Mouse (Mus musculus): ENCODE results near the gene Myo6. TPM values are rescaled to one million over a fixed set of nuclear protein-coding genes. Genes with fewer than 3 reads are reported as not detected.

Myo6 gene
- polyA plus RNA-seq, 1 experiment from 2014 or later, result 8.8 TPM

DNA sequence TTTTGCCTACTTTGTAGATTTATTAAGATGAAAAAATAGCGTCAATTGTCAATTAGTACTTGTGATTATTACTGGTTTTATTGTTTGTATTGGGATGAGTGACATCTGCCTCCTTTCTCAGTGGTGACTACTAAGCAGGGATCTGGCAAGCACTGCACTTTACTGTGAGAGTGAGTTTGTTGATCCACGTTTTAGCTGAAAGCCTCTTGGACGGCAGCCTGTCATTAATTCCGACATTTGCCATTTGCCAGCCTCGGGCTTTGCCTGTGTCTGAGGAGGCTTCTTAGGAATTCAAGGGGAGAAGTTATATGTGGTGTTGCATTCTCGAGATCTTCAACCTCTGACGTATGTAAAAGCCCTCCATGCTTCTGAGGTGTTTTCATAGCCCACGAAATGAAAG is 168.6 kb downstream of the Myo6 start:
- H3K9me3 ChIP-seq, result no peaks in the 10 kb centered on the region
- H3K4me1 ChIP-seq (replicated peaks), result peaks cover 8% of the 10 kb centered on the region; the same call in 1 of the 2 replicates
- DNase-seq (ENCODE audit: low spot score), result no peak
- peaks cover 8% of the 10 kb centered on the region; the same call in 1 of the 2 replicates for H3K27me3 ChIP-seq (ENCODE audit: insufficient read depth, poor library complexity, severe bottlenecking)
- H3K4me3 ChIP-seq, result no peak overlapping the region
- H3K36me3 ChIP-seq, result no peaks in the 10 kb centered on the region
- WGBS, result 65% methylated on average over 8 of the region's 8 CpGs
- no peak overlapping the region for H3K27ac ChIP-seq

DNA sequence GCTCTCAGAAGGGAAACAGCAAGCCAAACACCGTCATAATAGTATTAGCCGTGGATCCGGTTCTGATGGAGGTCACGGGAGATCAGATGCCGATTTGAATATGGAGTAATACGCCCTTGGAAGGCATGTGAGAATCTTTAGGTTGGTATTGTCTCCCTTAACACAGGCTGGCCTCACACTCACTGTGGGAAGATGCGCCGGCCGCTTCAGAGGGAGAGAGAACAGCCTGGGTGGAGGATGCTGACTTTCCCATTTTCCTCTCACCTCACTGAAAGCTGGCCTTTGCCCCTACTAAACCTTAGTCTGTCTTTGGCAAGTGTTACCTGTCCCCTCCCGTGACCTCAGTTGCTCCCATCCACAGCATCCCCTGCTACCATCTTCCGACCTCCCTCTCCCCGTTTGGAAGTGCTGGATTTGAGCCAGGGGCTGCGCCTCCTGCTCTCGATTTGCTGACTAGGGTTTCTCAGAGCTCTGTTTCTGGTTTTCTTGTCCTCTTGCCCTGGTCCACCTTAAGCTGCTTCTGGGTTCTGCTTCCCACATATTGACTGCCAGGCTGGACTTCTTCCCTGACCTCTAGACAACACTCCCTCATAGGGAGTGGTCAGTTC is 169.3 kb downstream of the Myo6 start:
- Histone ChIP-seq H3K27ac (no peak overlapping the region), H3K4me1 (replicated peaks) (peaks cover 8% of the 10 kb centered on the region; the same call in 1 of the 2 replicates), H3K27me3 (ENCODE audit: insufficient read depth, poor library complexity, severe bottlenecking) (peaks cover 8% of the 10 kb centered on the region; the same call in 1 of the 2 replicates), H3K9me3 (no peaks in the 10 kb centered on the region), H3K36me3 (no peaks in the 10 kb centered on the region), H3K4me3 (no peak overlapping the region)
- WGBS, result 64% methylated on average over 14 of the region's 14 CpGs
- no peak for DNase-seq (ENCODE audit: low spot score)

DNA sequence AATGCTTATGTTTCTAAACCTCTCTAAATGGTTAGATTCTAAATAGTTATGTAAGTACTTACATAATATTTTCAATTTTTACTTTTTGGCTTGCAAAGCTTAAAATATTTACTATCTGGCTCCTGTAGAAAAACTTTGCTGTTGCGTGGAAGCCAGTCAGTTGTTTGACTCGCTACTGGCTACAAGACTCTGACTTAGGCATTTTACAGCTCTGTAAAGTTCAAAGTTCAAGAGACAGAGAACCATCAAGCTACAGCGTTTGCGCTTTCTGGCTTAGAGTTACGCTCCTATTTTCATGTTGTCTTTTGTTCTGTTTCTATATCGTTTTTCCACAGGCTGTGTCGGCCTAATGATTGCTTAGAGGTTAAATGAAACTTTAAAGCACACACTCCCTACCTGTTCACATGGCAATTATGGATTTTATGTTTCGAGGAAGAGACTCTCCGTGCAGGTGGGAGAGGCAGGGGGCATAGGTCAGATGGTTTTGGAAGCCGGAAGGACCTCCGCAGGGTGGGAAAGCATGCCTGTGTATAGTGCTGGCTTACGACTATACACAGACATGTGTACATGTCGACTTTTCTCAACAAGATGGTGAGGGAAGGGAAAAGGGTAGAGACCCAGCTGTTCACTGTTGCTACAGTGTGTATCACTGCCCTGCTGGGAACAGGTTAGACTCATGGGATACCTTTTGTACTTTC is 171.0 kb downstream of the Myo6 start:
- no peak overlapping the region for H3K4me3 ChIP-seq
- peaks cover 8% of the 10 kb centered on the region; the same call in 1 of the 2 replicates for H3K4me1 ChIP-seq (replicated peaks)
- no peak for DNase-seq (ENCODE audit: low spot score)
- H3K27ac ChIP-seq, result no peak overlapping the region
- no peaks in the 10 kb centered on the region for H3K9me3 ChIP-seq
- H3K27me3 ChIP-seq (ENCODE audit: insufficient read depth, poor library complexity, severe bottlenecking), result peaks cover 8% of the 10 kb centered on the region; the same call in 1 of the 2 replicates
- 87% methylated on average over 13 of the region's 13 CpGs for WGBS
- H3K36me3 ChIP-seq, result no peaks in the 10 kb centered on the region

DNA sequence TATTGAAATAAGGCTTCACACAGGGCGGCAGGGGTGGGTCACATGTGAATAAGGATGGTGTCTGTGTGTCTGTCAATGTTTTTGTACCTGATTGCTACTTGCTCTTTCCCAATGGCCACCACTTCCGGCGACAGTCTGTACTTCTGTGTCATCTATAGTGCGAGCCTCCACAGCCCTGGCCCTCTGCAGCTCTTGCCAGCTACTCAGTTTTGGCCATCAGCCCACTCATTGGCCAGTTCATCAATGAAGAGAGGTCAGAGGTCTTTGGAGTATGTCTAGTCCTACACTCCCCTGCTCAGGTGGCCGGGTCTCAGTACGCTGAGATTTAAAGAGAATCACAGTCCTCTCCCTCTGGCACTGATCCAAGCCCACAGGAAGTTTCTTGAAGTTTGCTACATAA is 173.2 kb downstream of the Myo6 start:
- Histone ChIP-seq H3K27ac (no peak overlapping the region), H3K36me3 (no peaks in the 10 kb centered on the region), H3K4me3 (no peak overlapping the region), H3K27me3 (ENCODE audit: insufficient read depth, poor library complexity, severe bottlenecking) (0 out of 2 replicates have a peak, but pooled peaks cover 3% of the 10 kb centered on the region), H3K9me3 (no peaks in the 10 kb centered on the region), H3K4me1 (replicated peaks) (peaks cover 3% of the 10 kb centered on the region; the same call in 1 of the 2 replicates)
- DNase-seq (ENCODE audit: low spot score), result no peak
- 94% methylated on average over 6 of the region's 6 CpGs for WGBS

DNA sequence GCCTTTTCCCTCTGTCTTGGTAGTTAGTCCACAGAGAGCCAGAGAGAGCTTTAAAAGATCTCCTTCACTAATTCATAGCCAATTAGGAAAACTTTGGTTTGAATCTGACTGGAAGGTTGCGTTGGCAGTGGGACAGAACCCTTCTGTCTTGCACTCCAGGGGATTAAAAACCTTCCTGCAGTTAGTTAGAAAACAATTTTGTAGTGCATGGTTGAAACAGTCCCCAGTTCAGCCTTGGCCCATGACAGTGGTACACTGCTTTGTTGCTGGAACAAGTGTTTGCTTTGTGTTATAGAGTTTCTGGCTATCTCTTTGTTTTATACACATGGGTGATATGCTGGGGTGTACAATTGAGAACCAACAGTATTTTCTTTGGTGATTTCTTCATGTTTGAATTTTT is 176.1 kb downstream of the Myo6 start:
- DNase-seq (ENCODE audit: low spot score), result no peak
- 74% methylated on average over 1 of the region's 1 CpGs for WGBS
- no peaks in the 10 kb centered on the region for H3K36me3 ChIP-seq
- H3K4me1 ChIP-seq (replicated peaks), result no peaks in the 10 kb centered on the region
- H3K4me3 ChIP-seq, result no peak overlapping the region
- H3K27ac ChIP-seq, result no peak overlapping the region
- H3K9me3 ChIP-seq, result no peaks in the 10 kb centered on the region
- H3K27me3 ChIP-seq (ENCODE audit: insufficient read depth, poor library complexity, severe bottlenecking), result no peaks in the 10 kb centered on the region

DNA sequence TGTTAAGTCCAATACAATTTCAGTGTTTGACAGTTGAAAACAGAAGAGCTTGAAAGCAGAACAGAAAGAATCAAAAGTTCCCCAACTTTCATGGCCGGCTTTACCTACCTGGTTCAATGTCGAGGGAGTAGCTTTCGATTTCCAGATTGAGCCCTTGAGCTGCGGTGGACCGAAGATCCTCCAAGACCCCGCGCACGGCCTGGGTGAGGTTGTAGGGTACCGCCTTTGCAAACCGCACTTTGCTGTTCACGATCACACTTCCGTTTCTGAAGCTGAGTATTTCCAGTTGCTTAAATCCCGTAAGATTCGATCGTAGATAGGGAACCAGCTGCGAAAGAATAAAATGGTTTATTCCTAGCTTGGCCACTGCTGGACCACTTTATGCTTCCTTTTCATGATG is 176.9 kb downstream of the Myo6 start:
- 99% methylated on average over 16 of the region's 16 CpGs for WGBS
- DNase-seq (ENCODE audit: low spot score), result no peak
- Histone ChIP-seq H3K27me3 (ENCODE audit: insufficient read depth, poor library complexity, severe bottlenecking) (no peaks in the 10 kb centered on the region), H3K27ac (no peak overlapping the region), H3K4me1 (replicated peaks) (no peaks in the 10 kb centered on the region), H3K36me3 (no peaks in the 10 kb centered on the region), H3K9me3 (no peaks in the 10 kb centered on the region), H3K4me3 (no peak overlapping the region)

DNA sequence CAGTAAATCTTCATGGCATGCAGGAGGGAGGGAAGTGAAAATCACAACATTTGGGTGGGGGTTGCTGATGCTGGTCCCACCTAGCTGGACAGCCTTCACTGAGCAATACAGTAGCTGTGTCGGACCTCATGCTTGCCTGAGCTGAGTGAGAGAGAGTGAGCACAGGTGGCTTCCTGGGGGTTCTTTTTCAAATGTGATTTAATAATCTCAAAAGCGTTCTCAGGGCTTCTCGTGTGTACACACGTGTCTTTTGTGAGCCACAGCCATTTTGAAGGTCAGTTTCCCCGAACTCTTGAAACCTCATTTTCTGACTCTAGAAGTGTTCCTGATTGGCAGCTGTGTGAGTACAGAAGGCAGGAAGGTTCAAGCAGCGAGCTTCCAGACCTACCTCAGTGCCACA is 177.7 kb downstream of the Myo6 start:
- Histone ChIP-seq H3K4me1 (replicated peaks) (no peaks in the 10 kb centered on the region), H3K9me3 (no peaks in the 10 kb centered on the region), H3K4me3 (no peak overlapping the region), H3K27ac (no peak overlapping the region), H3K36me3 (no peaks in the 10 kb centered on the region), H3K27me3 (ENCODE audit: insufficient read depth, poor library complexity, severe bottlenecking) (no peaks in the 10 kb centered on the region)
- WGBS, result 90% methylated on average over 6 of the region's 6 CpGs
- no peak for DNase-seq (ENCODE audit: low spot score)

DNA sequence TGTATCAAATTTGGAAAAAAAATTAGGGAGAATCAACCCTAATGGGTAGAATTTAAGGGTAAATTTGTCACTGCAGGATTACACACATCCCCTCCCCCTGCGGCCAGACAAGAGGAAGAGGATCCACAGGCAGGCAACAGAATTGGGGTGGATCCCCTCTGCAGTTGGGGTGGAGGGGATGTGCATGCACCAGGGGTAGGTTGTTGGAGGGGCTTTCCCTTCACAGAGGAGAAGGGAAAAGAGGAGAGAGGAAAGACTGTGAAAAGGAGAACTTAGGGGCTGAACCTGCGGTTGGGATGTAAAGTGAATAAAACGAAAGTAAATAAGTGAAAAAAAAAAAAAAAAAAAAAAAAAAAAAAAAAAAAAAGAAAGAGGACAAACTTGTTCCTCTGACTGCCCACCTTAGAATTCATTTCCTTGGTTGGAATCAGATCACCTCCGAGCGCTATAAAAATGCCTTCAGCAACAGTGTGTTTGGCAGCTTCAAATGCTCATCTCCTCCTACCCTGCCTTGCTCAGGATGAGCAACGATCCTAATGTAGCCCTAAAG is 179.7 kb downstream of the Myo6 start:
- Histone ChIP-seq H3K9me3 (no peaks in the 10 kb centered on the region), H3K4me3 (no peak overlapping the region), H3K27ac (no peak overlapping the region), H3K4me1 (replicated peaks) (no peaks in the 10 kb centered on the region), H3K36me3 (no peaks in the 10 kb centered on the region), H3K27me3 (ENCODE audit: insufficient read depth, poor library complexity, severe bottlenecking) (no peaks in the 10 kb centered on the region)
- WGBS, result 86% methylated on average over 6 of the region's 6 CpGs
- DNase-seq (ENCODE audit: low spot score), result no peak

DNA sequence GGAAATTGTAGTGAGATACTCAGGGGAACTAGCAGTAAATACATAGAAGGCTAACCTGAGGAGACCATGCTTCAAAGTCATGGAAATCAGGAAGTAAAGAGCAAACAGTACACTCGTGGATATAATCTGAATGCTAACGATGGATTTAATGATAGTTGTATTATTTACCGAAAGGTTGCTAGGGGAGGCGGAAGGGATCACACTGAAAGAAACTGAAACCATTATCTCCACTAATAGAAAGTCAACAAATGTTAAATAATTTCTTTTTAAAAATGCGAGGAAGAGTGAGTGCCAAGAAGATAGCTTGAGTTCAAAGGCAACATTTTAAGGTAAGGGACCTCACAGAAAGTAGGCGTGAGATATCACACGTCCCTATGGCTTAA is 186.5 kb downstream of the Myo6 start:
- Histone ChIP-seq H3K4me3 (no peak overlapping the region), H3K27me3 (ENCODE audit: insufficient read depth, poor library complexity, severe bottlenecking) (no peaks in the 10 kb centered on the region), H3K27ac (no peak overlapping the region), H3K36me3 (no peaks in the 10 kb centered on the region), H3K4me1 (replicated peaks) (peaks cover 7% of the 10 kb centered on the region; the same call in 1 of the 2 replicates), H3K9me3 (no peaks in the 10 kb centered on the region)
- WGBS, result 65% methylated on average over 7 of the region's 7 CpGs
- no peak for DNase-seq (ENCODE audit: low spot score)

DNA sequence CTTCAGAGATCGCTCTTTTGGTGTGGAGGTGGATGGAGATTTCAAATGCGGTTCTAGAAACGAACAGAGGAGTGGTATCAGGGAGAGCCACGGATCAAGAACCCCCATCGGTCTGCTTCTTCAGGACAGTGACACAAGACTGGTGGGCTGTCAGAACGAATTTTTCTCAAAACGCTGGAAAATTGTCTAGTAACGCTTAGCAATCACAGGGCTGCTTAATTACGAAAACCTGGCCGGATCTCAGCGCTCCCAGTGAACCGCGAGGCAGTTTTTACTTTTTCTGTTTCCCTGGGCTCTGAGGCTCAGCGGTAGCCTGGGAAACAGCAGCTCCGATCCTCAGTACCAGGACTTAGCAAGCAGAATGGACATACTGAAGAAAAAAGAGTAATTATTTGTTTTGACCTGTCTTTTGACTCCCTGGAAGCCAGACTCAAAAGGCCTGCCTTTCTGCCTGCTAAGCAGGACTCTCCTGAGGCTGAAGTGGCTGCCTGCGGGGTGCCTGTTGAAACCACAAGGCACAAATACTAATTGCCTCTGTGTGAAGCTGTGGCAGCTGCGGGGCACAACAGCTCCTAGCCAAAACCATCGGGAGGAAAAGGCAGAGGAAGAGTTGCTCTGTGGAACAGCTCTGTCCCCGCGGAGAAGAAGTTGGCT is 187.0 kb downstream of the Myo6 start:
- Histone ChIP-seq H3K27me3 (ENCODE audit: insufficient read depth, poor library complexity, severe bottlenecking) (no peaks in the 10 kb centered on the region), H3K27ac (no peak overlapping the region), H3K36me3 (no peaks in the 10 kb centered on the region), H3K4me1 (replicated peaks) (peaks cover 7% of the 10 kb centered on the region; the same call in 1 of the 2 replicates), H3K4me3 (peak overlapping the region; percentile 22; the same call in 1 of the 2 replicates), H3K9me3 (no peaks in the 10 kb centered on the region)
- peak; percentile 34 for DNase-seq (ENCODE audit: low spot score)
- 19% methylated on average over 20 of the region's 20 CpGs for WGBS

DNA sequence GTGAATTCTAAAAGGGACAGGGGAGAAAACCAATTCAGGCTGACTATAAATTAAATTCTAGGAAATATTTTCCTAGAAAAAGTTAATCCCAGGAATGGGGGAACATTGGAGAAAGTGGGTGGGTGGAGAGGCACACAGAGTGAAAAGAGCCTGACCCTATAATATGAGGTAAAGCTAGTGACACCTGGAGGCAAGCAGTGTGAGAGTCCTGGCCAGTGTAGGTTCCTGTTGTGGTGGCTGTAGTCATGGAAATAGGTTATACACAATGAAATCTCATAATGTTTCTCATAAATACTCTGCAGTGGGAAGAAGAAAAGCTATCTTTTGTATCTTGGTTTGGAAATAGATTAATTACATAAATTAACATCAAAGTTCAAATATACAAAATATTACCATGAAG is 195.2 kb downstream of the Myo6 start:
- H3K27me3 ChIP-seq (ENCODE audit: insufficient read depth, poor library complexity, severe bottlenecking), result no peaks in the 10 kb centered on the region
- DNase-seq (ENCODE audit: low spot score), result no peak
- no peak overlapping the region for H3K4me3 ChIP-seq
- no peaks in the 10 kb centered on the region for H3K36me3 ChIP-seq
- H3K4me1 ChIP-seq (replicated peaks), result no peaks in the 10 kb centered on the region
- H3K9me3 ChIP-seq, result no peaks in the 10 kb centered on the region
- H3K27ac ChIP-seq, result no peak overlapping the region

Data from hindbrain, embryonic 10.5 days (tissue).